Mouse (Mus musculus) kidney, adult 2 months (tissue): ENCODE data around the gene Pkp1. TPM values are rescaled to one million over a fixed set of nuclear protein-coding genes. Genes with fewer than 3 reads are reported as not detected.
A peak's percentile ranks its signal among the peaks of the same experiment; 100 is the strongest.

ENCODE experiments used
- DNase-seq: peaks from one replicate; pipeline ENCODE4 v3.0.0; 2021
- H3K27ac ChIP-seq: fragments of 200-500 bp; 2 replicates; pipeline ENCODE4 v1.5.1; 2012; ENCODE audit warnings: low read depth, low read length, control low read depth, inconsistent platforms; ENCODE audit not compliant: insufficient read depth
- H3K27me3 ChIP-seq: fragments of 200-500 bp; replicated peaks from 2 replicates; pipeline ENCODE4 v1.6.1; 2012; ENCODE audit warnings: mild to moderate bottlenecking, moderate library complexity, low read length, inconsistent platforms; ENCODE audit not compliant: control insufficient read depth, insufficient read depth
- H3K36me3 ChIP-seq: fragments of 200-500 bp; 2 replicates; pipeline ENCODE4 v1.6.1; 2012; ENCODE audit warnings: mild to moderate bottlenecking, moderate library complexity, low read length, inconsistent platforms; ENCODE audit not compliant: control insufficient read depth, insufficient read depth
- H3K4me1 ChIP-seq: fragments of 200-500 bp; 2 replicates; pipeline ENCODE4 v1.6.1; 2011; ENCODE audit warnings: low read length; ENCODE audit not compliant: control insufficient read depth, insufficient read depth
- H3K4me3 ChIP-seq: fragments of 200-500 bp; 2 replicates; pipeline ENCODE4 v1.5.1; 2011; ENCODE audit warnings: mild to moderate bottlenecking, low read depth, low read length, control low read depth; ENCODE audit not compliant: insufficient read depth
- CTCF ChIP-seq: fragments of 200-500 bp; conservative IDR thresholded peaks from 2 replicates; pipeline ENCODE4 v1.5.1; 2011; ENCODE audit warnings: low read depth, mild to moderate bottlenecking, control low read depth, low read length, moderate library complexity, mixed read lengths; ENCODE audit not compliant: insufficient read depth, insufficient read length
- POLR2A ChIP-seq: fragments of 200-500 bp; IDR thresholded peaks from one replicate; pipeline ENCODE4 v1.6.1; 2011; ENCODE audit warnings: low read depth, low read length, control low read depth
- WGBS: fragments of 180-500 bp; shearing (Covaris S2); methylation state at CpG from one replicate; pipeline ENCODE4 v1.1.7; 2018; 5-methylcytosine and 5-hydroxymethylcytosine counted together
- polyA plus RNA-seq: library from polyadenylated mRNA; depleted of rRNA; stranded (reverse); fragments of >200 nt; gene quantifications from 2 replicates; pipeline ENCODE4 v1.2.3, GENCODE M21; 2012

Gene Pkp1
- polyA plus RNA-seq, 1 experiment: 0.14 TPM

DNA sequence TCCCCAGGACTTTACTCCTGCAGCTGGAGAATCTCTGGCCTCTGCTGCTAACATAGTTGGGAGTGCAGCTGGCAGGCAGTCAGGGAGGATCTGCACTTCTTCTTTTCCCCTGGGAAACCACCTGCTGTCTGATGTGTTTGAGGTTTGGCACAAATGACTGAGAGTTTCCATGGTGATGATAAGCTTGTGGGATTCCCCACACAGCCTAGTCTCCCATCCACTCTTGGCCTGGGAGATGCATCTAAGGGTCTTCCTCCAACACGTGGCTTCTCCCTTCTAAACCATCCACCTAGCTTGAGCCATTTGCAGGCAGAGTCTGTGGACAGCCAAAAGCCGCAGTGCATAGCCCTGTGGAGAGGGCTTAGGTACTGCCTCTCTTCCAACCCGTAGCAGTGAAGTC is 10.9 kb upstream of the Pkp1 start:
- no peak for DNase-seq
- Histone ChIP-seq H3K36me3 (no peaks in the 10 kb centered on the region), H3K27me3 (no peaks in the 10 kb centered on the region), H3K4me1 (no peaks in the 10 kb centered on the region), H3K4me3 (no peak overlapping the region), H3K27ac (no peak overlapping the region)
- no peak for TF ChIP-seq CTCF
- no peak for TF ChIP-seq POLR2A
- WGBS: 59% methylated on average over 3 of the region's 3 CpGs

DNA sequence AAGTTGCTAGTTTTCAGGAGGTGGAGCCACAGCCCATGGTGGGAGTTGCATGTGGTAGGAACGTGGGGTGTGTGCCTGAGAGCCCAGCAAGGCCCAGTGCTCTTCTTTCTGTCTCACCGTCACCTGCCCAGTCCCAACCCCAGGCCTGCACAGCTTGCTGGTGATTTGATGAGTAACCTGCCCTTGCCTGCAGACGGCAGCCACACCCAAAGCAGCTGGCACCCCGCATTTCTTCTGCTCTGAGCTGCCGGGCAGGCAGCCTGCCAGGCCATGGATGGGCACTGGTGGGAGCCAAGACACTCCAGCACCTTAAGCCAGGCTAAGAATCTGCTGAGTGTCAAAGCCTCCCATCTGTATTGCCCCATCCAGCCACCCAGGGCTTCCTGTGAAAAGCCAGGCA is 6.8 kb upstream of the Pkp1 start:
- Histone ChIP-seq H3K27me3 (no peaks in the 10 kb centered on the region), H3K4me3 (no peak overlapping the region), H3K4me1 (no peaks in the 10 kb centered on the region), H3K27ac (no peak overlapping the region), H3K36me3 (no peaks in the 10 kb centered on the region)
- TF ChIP-seq CTCF: no peak
- TF ChIP-seq POLR2A: no peak
- WGBS: 67% methylated on average over 5 of the region's 5 CpGs
- DNase-seq: no peak

DNA sequence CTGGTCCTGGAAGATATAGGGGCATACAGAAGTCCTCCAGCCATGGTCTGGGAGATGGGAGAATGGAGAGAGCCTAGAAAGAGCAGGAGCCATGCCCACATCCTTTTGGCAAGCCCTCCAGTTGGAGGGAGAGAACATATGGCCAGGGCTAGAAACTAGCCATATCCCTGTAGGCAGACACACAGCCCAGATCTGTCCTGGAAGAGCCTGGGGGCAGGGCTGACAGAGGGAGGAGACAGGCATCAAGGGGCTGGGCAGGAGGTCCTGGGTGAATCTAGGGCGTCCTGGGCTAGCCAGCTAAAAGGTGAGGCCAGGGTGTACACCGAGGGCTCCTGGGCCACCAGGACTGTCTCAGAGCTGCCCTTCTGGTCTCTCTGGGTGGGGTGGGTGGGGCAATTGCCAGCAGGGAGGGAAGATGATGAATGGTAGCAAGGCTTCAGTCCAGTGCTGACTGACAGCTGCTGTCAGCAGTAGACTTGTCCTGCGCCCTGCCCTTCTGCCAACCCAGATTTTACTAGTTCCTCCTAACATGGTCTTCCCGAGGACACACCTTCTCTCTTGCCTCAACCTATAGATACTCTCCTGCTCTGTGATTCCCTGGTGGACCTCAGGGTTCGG is 5.5 kb upstream of the Pkp1 start:
- no peaks in the 10 kb centered on the region for H3K27me3 ChIP-seq
- H3K36me3 ChIP-seq: no peaks in the 10 kb centered on the region
- no peak for DNase-seq
- no peaks in the 10 kb centered on the region for H3K4me1 ChIP-seq
- H3K4me3 ChIP-seq: no peak overlapping the region
- TF ChIP-seq CTCF: no peak
- no peak for TF ChIP-seq POLR2A
- WGBS: 66% methylated on average over 5 of the region's 5 CpGs
- H3K27ac ChIP-seq: no peak overlapping the region

DNA sequence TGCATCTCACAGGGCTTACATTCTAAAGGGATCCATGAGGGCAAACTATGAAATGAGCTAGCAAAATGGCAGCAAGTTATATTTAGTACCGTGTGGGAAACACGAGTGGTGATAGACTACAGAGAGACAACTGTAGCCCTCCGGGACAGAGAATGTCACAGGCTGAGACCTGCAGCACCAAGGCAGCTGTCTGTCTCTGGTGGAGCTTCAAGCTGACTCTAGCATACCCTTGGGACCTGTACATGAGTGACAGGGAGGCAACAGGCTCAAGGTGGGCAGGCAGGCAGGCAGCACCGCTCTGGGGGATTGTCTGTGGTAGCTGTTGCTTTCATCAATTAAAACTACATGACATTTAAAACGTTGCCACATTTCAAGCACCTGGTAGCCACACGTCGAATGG is 4.2 kb upstream of the Pkp1 start:
- 79% methylated on average over 7 of the region's 7 CpGs for WGBS
- DNase-seq: no peak
- Histone ChIP-seq H3K4me3 (no peak overlapping the region), H3K4me1 (no peaks in the 10 kb centered on the region), H3K36me3 (no peaks in the 10 kb centered on the region), H3K27ac (no peak overlapping the region), H3K27me3 (no peaks in the 10 kb centered on the region)
- no peak for TF ChIP-seq POLR2A
- no peak for TF ChIP-seq CTCF

DNA sequence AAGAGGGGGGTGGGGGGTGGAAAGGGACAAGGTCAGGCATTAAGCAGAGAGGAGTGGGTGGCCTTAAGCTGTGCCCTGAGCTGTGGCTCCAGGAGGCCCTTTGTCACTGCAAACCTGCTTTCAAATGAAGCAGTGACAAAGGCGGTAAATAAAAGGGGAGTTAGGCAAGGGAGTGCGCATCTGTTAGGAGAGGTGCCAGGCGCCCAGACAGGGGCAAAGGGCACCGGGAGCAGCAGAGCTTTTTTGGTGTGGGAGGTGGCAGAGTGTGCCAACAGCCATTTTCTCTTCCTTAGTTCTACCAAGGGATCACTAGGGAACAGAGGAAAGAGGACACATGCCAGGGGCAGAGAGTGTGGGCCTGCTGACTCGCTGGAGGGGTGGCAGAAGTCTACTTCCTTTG is 1.8 kb downstream of the Pkp1 start:
- H3K27me3 ChIP-seq: no peaks in the 10 kb centered on the region
- peak; percentile 1 for DNase-seq

DNA sequence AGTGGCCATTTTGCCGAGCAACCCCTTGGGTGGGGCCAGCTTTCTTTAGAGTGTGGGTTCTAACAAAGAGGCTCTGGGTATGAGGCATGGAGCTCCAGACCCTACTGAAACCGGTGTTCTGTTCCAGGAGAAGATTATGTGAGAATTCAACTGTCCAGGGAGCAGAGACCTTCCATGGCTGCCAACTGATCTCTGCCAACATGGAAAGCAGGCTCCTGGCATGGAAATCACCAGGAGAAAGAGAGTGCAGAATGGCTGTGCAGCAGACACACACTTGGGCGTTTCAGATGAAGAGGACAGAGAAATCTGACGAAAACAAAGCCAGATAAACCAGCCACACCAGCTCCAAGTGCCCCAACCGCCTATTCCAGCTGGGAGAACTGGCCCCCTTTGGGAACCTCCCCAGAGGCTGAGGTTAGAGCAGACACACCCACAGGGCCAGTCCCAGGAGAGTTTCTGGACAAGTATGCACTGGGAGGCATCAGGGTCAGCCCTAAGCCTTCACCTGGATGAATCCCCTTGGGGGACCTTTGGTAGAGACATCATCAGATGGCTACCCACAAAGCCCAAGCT is 2.4 kb downstream of the Pkp1 start:
- TF ChIP-seq CTCF (no peak), POLR2A (no peak)
- no peak overlapping the region for H3K4me3 ChIP-seq
- H3K36me3 ChIP-seq: no peaks in the 10 kb centered on the region
- DNase-seq: no peak
- H3K27ac ChIP-seq: no peak overlapping the region
- no peaks in the 10 kb centered on the region for H3K27me3 ChIP-seq
- WGBS: 56% methylated on average over 5 of the region's 5 CpGs
- no peaks in the 10 kb centered on the region for H3K4me1 ChIP-seq

More for the DNA sequence above, 1.8 kb downstream of the Pkp1 start:
- WGBS: 22% methylated on average over 5 of the region's 5 CpGs
- Histone ChIP-seq H3K27ac (no peak overlapping the region), H3K36me3 (no peaks in the 10 kb centered on the region), H3K4me3 (no peak overlapping the region), H3K4me1 (no peaks in the 10 kb centered on the region)
- no peak for TF ChIP-seq POLR2A
- no peak for TF ChIP-seq CTCF

DNA sequence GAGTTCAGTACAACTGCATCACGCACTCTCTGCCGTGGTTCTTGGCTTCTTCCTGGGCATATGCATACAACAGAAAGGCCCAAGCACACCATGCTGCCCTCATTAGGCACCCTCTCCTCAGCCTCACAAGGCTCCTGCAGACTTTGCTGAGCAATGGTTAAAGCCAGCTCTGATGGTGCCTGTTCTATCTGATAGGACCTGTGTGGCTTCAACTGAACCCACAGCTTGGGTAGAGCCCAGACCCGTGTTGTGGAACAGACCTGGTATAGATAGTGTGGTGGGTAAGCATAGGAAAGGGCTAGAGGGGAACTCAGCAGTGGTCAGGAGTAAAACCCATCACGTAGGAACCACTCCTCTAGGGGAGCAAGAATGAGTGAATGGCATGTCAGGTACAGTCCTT is 5.3 kb downstream of the Pkp1 start:
- no peaks in the 10 kb centered on the region for H3K36me3 ChIP-seq
- H3K4me3 ChIP-seq: no peak overlapping the region
- H3K27ac ChIP-seq: no peak overlapping the region
- no peak for DNase-seq
- H3K27me3 ChIP-seq: no peaks in the 10 kb centered on the region
- no peak for TF ChIP-seq POLR2A
- no peak for TF ChIP-seq CTCF
- 81% methylated on average over 4 of the region's 4 CpGs for WGBS
- H3K4me1 ChIP-seq: no peaks in the 10 kb centered on the region

DNA sequence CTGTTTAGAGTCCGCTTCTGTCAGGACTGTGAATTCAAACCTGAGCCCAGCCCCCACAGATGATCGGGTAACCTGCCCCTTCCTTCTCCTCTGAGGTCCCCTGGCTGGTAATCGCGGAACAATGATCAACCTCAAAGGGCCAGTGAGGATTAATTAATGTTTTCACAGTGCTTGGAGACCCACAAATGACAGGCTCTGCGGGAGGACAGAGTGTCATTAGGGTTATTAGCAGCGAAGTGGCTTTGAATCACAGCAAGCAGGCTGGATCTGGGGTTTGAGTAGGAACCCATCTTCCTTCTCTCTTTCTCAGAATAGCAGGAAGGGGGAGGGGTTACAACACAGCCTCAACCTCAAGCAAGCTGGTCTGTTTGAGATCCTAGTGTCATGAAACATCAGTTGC is 9.6 kb downstream of the Pkp1 start:
- TF ChIP-seq CTCF (no peak), POLR2A (no peak)
- no peaks in the 10 kb centered on the region for H3K4me1 ChIP-seq
- H3K27me3 ChIP-seq: no peaks in the 10 kb centered on the region
- no peak overlapping the region for H3K4me3 ChIP-seq
- no peaks in the 10 kb centered on the region for H3K36me3 ChIP-seq
- no peak overlapping the region for H3K27ac ChIP-seq
- WGBS: 8% methylated on average over 6 of the region's 6 CpGs
- DNase-seq: no peak
